Mouse (Mus musculus) spleen, adult 12 weeks (tissue): ENCODE data around the gene Cyp24a1.

Experiments used
- DNase-seq: peaks from one replicate; pipeline ENCODE4 v3.0.0; 2022; ENCODE audit warnings: low spot score

The Cyp24a1 gene

DNA sequence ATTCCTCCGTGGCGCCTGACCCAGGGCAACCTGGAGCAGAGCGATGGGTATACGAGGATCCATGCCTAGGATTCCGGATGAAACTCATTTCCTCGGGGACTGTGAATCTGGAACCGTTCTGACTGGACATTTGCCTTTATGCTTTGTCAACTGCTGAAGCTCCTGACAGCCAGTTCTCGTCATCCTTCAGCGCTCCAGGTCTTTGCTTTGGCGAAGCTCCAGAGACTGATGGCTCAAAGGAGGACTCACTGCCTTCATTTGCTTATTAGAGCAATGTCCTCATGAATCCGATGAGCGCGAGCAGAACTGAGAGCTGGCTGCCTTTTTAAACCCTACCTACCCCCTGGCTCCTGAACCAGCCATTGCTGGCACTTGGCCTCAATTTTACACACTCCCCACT, 58.2 kb downstream of the Cyp24a1 start:
- DNase-seq = no peak

DNA sequence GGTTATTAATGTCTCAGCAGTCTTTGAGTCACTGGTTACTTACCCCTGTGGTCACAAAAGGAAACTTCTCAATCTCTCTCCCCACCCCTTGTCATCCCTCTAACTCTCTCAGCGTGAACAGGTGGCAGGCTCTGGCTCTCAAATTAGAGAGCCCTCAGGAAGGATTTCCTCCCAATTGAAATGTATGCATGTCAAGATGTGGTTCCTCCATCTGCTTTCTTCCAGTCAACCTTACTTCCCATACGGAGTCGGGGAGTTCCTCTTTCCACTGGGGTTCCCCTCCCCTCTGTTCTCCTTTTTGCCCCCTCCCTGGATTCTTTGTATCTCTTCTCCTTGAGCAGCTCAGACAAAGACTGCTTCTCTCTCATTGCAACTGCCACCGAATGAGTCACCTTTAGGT, 60.7 kb downstream of the Cyp24a1 start:
- no peak for DNase-seq
